Mouse (Mus musculus) liver, adult 2 months (tissue): ENCODE results near the gene Wdr82. TPM values are rescaled to one million over a fixed set of nuclear protein-coding genes. Genes with fewer than 3 reads are reported as not detected.

Experiments used
- DNase-seq: peaks from one replicate; pipeline ENCODE4 v3.0.0-alpha.2; 2011; ENCODE audit warnings: low read depth, low spot score; ENCODE audit errors: extremely low read depth
- H3K27ac ChIP-seq: fragments of 200-500 bp; replicated peaks from 2 replicates; pipeline ENCODE4 v1.5.1; 2012; ENCODE audit warnings: low read depth, mild to moderate bottlenecking, control low read depth, inconsistent platforms, low read length; ENCODE audit not compliant: insufficient read depth
- H3K27me3 ChIP-seq: fragments of 200-500 bp; 2 replicates; pipeline ENCODE4 v1.6.1; 2012; ENCODE audit warnings: mild to moderate bottlenecking, moderate library complexity, low read length, inconsistent platforms; ENCODE audit not compliant: control insufficient read depth, insufficient read depth
- H3K36me3 ChIP-seq: fragments of 200-500 bp; 2 replicates; pipeline ENCODE4 v1.6.1; 2012; ENCODE audit warnings: low read length, inconsistent platforms; ENCODE audit not compliant: control insufficient read depth, insufficient read depth
- H3K4me1 ChIP-seq: fragments of 200-500 bp; 2 replicates; pipeline ENCODE4 v1.6.1; 2011; ENCODE audit warnings: low read length; ENCODE audit not compliant: control insufficient read depth, insufficient read depth
- H3K4me3 ChIP-seq: fragments of 200-500 bp; 2 replicates; pipeline ENCODE4 v1.5.1; 2011; ENCODE audit warnings: low read depth, mild to moderate bottlenecking, control low read depth, low read length, moderate library complexity; ENCODE audit not compliant: insufficient read depth
- H3K79me2 ChIP-seq: fragments of 200-500 bp; 2 replicates; pipeline ENCODE4 v1.6.1; 2012; ENCODE audit warnings: inconsistent platforms, mild to moderate bottlenecking, low read length, moderate library complexity; ENCODE audit not compliant: control insufficient read depth, insufficient read depth
- H3K9ac ChIP-seq: fragments of 200-500 bp; 2 replicates; pipeline ENCODE4 v1.6.1; 2012; ENCODE audit warnings: low read depth, mild to moderate bottlenecking, control low read depth, inconsistent platforms, low read length
- CTCF ChIP-seq: fragments of 200-500 bp; IDR thresholded peaks from 2 replicates; pipeline ENCODE4 v1.5.1; 2011; ENCODE audit warnings: low read depth, low read length, control low read depth
- POLR2A ChIP-seq: fragments of 200-500 bp; IDR thresholded peaks from 2 replicates; pipeline ENCODE4 v1.6.1; 2011; ENCODE audit warnings: low read length, control low read depth; ENCODE audit not compliant: insufficient read depth; ENCODE audit errors: extremely low read depth
- WGBS: fragments of 180-500 bp; shearing (Covaris S2); methylation state at CpG from one replicate; pipeline ENCODE4 v1.1.7; 2018; 5-methylcytosine and 5-hydroxymethylcytosine counted together
- polyA plus RNA-seq: library from polyadenylated mRNA; depleted of rRNA; stranded (reverse); fragments of >200 nt; gene quantifications from 2 replicates; pipeline ENCODE4 v1.2.3, GENCODE M21; 2012
- total RNA-seq: library from RNA; depleted of rRNA; stranded (reverse); fragments of >200 nt; gene quantifications from 2 replicates; pipeline ENCODE4 v1.2.3, GENCODE M21; 2014

Gene Wdr82
- total and polyA plus RNA-seq, 2 experiments, result 23.6 to 36.3 TPM

GRCm38 (mm10) chr9:106199535-106200272 is 29.0 kb downstream of the Wdr82 start, which contains the start of gene Ppm1m:
Gene Ppm1m (minus strand): TSS chr9:106199746.
- no peak for TF ChIP-seq CTCF
- no peak for TF ChIP-seq POLR2A
- peaks cover 7% of the 10 kb centered on the region for H3K4me1 ChIP-seq
- H3K4me3 ChIP-seq, result peak within 1 kb of the TSS; percentile 72
- H3K36me3 ChIP-seq, result no peaks in the 10 kb centered on the region
- 0 out of 2 replicates have a peak within 1 kb of the TSS, but pooled peaks have one; percentile 5 for H3K27ac ChIP-seq
- WGBS, result 68% methylated on average over 18 of the region's 18 CpGs
- H3K9ac ChIP-seq, result peak within 1 kb of the TSS; percentile 83
- DNase-seq, result no peak
- H3K79me2 ChIP-seq, result no peaks in the 10 kb centered on the region
- H3K27me3 ChIP-seq, result no peaks in the 10 kb centered on the region

DNA sequence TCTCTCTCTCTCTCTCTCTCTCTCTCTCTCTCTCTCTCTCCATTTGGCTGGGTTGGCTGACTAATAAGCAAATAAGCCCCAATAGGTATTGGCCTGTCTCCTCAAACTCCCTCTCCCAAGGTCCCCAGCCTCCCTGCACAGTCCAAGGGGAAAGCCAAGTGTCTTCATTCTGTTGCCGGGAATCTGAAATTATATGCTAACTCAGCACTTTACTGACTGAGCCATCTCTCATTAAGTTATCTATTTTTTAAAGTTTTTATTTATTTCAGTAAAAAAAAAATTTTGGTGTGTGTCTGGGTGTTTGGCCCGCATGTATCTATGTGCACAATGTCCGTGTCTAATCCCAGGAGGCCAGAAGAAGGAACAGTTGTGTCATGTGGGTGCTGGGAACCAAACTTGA is 31.2 kb downstream of the Wdr82 start:
- no peak for DNase-seq
- Histone ChIP-seq H3K9ac (no peak overlapping the region), H3K4me3 (no peak overlapping the region), H3K27ac (no peak overlapping the region), H3K79me2 (no peaks in the 10 kb centered on the region), H3K36me3 (no peaks in the 10 kb centered on the region), H3K4me1 (peaks cover 7% of the 10 kb centered on the region), H3K27me3 (no peaks in the 10 kb centered on the region)
- TF ChIP-seq POLR2A (no peak), CTCF (no peak)
- WGBS, result 75% methylated on average over 3 of the region's 3 CpGs

DNA sequence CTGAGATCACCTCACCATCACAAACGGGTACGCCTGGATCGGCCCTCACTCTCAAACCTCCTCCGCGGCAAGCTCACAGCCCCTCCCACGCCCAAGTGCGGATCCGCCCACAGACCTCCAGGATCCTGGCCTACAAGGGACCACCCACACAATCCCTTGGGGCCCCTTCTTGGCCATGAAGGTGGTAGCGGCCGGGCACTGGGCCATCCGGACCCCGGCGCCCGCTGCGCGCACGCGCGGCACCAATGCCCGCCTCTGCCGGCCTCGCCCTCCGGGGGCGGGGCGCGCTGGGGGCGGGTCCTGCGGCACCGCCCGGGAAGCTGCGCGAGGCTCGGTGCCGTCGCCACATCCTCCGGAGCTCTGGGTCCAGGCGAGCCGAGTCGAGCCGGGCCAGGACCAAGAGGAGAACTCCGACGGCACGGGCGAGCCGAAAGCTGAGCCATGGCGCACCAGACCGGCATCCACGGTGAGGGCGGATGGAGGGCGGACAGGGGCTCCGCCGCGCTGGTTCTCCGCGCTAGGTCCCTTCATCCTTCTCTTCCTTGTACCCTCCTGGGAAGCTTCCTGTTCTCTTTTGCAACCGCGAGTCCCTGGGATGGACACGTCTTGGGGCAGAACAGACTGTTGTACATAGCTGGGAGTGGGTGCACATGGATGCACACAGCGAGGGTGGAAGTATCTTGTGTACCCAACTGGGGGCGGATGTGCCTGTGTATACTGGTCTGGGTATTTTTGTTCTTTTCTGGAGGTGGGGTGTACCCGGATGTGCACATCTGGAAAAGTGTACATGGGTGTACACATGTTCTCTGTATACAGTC is 32.3 kb downstream of the Wdr82 start, which contains the start of gene Twf2:
Gene Twf2 (plus strand): TSS at position 290 of the 818 bp plus-strand sequence.
- DNase-seq, result peak; percentile 56
- Histone ChIP-seq H3K4me1 (peaks cover 7% of the 10 kb centered on the region), H3K27ac (peak within 1 kb of the TSS; percentile 60)

GRCm38 (mm10) chr9:106203990-106204851 is 33.5 kb downstream of the Wdr82 start:
- peaks cover 2% of the 10 kb centered on the region for H3K4me1 ChIP-seq
- no peak overlapping the region for H3K4me3 ChIP-seq
- DNase-seq, result no peak
- H3K27ac ChIP-seq, result no peak overlapping the region
- no peaks in the 10 kb centered on the region for H3K36me3 ChIP-seq
- no peaks in the 10 kb centered on the region for H3K27me3 ChIP-seq
- WGBS, result 77% methylated on average over 7 of the region's 7 CpGs
- TF ChIP-seq POLR2A (no peak), CTCF (no peak)
- no peak overlapping the region for H3K9ac ChIP-seq
- H3K79me2 ChIP-seq, result no peaks in the 10 kb centered on the region

More for the DNA sequence above, 32.3 kb downstream of the Wdr82 start, which contains the start of gene Twf2:
- peak within 1 kb of the TSS; percentile 87 for H3K9ac ChIP-seq
- no peaks in the 10 kb centered on the region for H3K79me2 ChIP-seq
- H3K36me3 ChIP-seq, result no peaks in the 10 kb centered on the region
- TF ChIP-seq CTCF (no peak), POLR2A (peak; percentile 35; the same call in 1 of the 2 replicates)
- WGBS, result 2% methylated on average over 61 of the region's 61 CpGs
- peak within 1 kb of the TSS; percentile 83 for H3K4me3 ChIP-seq
- no peaks in the 10 kb centered on the region for H3K27me3 ChIP-seq

DNA sequence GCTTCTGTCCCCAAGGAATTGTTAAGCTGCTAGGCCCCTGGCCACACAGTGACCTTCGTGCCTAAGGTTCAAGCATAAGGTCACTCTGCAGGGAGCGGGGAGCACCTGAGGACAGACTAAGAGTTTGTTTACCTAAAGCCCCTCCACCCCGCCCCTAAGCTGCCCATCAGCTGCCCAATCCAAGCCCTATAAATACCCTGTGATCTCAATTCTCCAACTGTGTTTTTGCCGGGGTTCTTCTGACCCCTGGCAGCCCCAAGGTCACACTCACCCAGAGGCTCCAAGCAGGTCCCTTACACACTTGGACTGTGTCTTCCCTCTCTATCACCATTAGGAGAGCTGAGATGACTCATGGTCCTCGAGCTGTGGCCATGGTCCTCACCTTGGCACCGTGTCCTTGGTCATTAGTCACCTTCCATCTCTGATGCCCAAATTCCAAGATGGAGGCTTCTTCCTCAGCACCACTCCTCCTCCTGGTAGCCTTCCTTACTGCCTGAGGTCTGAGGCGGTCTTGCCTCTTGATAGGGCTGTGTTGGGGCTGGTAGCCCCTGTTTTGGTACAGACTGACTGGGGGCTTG is 35.1 kb downstream of the Wdr82 start:
- 91% methylated on average over 7 of the region's 7 CpGs for WGBS
- no peak for DNase-seq
- Histone ChIP-seq H3K79me2 (no peaks in the 10 kb centered on the region), H3K27ac (no peak overlapping the region), H3K4me3 (no peak overlapping the region), H3K27me3 (no peaks in the 10 kb centered on the region), H3K36me3 (no peaks in the 10 kb centered on the region), H3K9ac (no peak overlapping the region), H3K4me1 (peaks cover 2% of the 10 kb centered on the region)
- no peak for TF ChIP-seq CTCF
- TF ChIP-seq POLR2A, result no peak
